Mouse (Mus musculus): Measurements from ENCODE around the gene Gm9887. TPM values are rescaled to one million over a fixed set of nuclear protein-coding genes. Genes with fewer than 3 reads are reported as not detected.
"Not testable (repeated sequence)": the region's sequence is repeated elsewhere in the genome, so short reads cannot be mapped to it uniquely, and the experiment has no call there.

The Gm9887 gene
- polyA plus RNA-seq, 1 experiment = 0.61 TPM

DNA sequence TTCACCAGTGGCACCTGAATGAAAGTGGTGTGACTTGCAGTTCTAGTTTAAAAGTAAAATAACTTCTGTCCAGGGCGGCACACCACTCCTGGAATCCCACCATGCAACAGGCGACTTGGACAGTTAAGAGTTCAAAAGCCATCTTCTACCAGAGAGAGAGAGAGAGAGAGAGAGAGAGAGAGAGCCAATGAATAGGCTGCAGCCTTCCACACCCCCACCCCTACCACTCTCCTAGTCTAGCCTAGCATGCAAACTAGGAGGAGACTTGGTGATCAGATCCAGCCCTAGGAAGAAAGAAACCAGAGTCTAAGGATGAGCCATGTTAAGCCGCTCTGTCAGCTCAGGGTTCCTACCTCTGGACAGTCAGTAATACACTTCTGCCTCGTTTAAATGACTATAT lies 9.9 kb downstream of the Gm9887 start:
- Histone ChIP-seq H3K27ac (ENCODE audit: insufficient read depth, low read length) (no peak overlapping the region), H3K27me3 (ENCODE audit: control insufficient read depth, insufficient read depth, low read length) (no peaks in the 10 kb centered on the region), H3K4me1 (ENCODE audit: control insufficient read depth, insufficient read depth, low read length) (peaks cover 4% of the 10 kb centered on the region; the same call in 1 of the 2 replicates), H3K4me3 (replicated peaks; ENCODE audit: insufficient read depth, low read depth, low read length) (no peak overlapping the region)
- DNase-seq = no peak
- WGBS = 44% methylated on average over 4 of the region's 4 CpGs
- TF ChIP-seq POLR2A (IDR thresholded peaks at IDR 0.05; ENCODE audit: borderline replicate concordance, insufficient read depth, low read length) = no peak
- TF ChIP-seq CTCF (IDR thresholded peaks at IDR 0.05; ENCODE audit: borderline replicate concordance, insufficient read depth, low read depth, low read length) = no peak

DNA sequence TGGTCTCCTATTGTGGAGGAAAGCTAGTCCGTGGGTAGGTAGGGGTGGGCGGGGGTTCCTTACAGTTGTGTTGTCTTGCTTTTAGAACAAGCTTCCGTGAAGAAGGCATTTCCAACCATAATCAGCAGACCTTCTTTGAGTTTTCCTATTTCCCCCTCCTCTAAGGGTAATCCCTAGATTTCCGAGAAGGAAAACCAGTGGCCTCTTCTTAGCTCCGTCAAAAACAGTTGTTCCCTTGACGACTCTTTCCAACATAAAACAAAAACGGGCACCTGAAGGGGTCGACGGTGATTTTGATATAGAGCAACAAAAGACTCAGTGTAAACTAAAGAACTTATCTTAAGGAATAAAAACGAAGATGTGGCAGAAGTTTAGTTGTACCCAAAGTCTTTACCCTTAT lies 10.3 kb downstream of the Gm9887 start:
- TF ChIP-seq POLR2A (IDR thresholded peaks at IDR 0.05; ENCODE audit: borderline replicate concordance, insufficient read depth, low read length) (no peak), CTCF (IDR thresholded peaks at IDR 0.05; ENCODE audit: borderline replicate concordance, insufficient read depth, low read depth, low read length) (no peak)

DNA sequence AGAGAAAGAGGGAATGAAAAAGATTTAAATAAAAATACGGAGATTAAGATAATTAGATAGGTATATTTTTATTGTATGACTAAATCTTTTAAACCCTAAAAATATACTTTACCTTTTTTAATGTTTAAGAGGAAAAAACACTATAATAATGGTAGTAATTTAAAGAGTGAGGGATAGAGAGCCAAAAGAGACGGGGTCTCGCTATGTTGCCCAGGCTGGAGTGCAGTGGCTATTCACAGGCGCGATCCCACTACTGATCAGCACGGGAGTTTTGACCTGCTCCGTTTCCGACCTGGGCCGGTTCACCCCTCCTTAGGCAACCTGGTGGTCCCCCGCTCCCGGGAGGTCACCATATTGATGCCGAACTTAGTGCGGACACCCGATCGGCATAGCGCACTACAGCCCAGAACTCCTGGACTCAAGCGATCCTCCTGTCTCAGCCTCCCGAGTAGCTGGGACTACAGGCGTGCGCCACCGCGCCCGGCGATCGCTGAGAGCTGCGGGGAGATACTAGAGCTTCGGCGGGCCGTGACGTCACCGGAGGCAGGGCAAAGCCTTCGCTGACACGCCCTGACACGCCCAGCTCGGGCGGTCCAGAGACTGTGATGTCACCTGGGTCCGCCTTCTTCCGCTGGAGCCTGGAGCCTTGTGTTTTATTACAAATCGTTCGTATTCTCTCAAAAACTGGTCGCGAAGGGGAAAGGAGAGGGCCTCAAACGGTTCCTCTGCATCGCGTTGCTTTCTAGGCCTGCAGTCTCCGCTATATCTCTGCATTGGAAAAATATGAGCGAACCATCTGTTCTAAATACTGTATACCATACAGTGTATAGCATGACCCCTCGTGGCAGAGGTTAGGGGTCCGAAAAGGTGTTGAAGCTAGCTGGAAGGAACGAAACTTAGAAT lies 11.0 kb downstream of the Gm9887 start:
- peak overlapping the region; percentile 73; the same call in 1 of the 2 replicates for H3K27ac ChIP-seq (ENCODE audit: insufficient read depth, low read length)
- peak; percentile 99 to 100 for DNase-seq
- not testable (repeated sequence) for H3K27me3 ChIP-seq (ENCODE audit: control insufficient read depth, insufficient read depth, low read length); H3K4me1 ChIP-seq (ENCODE audit: control insufficient read depth, insufficient read depth, low read length)
- H3K4me3 ChIP-seq (replicated peaks; ENCODE audit: insufficient read depth, low read depth, low read length) = peak overlapping the region; percentile 78
- peak; percentile 82; the same call in 1 of the 2 replicates for TF ChIP-seq POLR2A (IDR thresholded peaks at IDR 0.05; ENCODE audit: borderline replicate concordance, insufficient read depth, low read length)
- WGBS = under 1% methylated on average over 43 of the region's 50 CpGs

More for the DNA sequence above, 10.3 kb downstream of the Gm9887 start:
- H3K4me3 ChIP-seq (replicated peaks; ENCODE audit: insufficient read depth, low read depth, low read length) = peak overlapping the region; percentile 78
- WGBS = 6% methylated on average over 10 of the region's 10 CpGs
- peak overlapping the region; percentile 73; the same call in 1 of the 2 replicates for H3K27ac ChIP-seq (ENCODE audit: insufficient read depth, low read length)
- no peaks in the 10 kb centered on the region for H3K27me3 ChIP-seq (ENCODE audit: control insufficient read depth, insufficient read depth, low read length)
- peaks cover 4% of the 10 kb centered on the region; the same call in 1 of the 2 replicates for H3K4me1 ChIP-seq (ENCODE audit: control insufficient read depth, insufficient read depth, low read length)
- no peak for DNase-seq

DNA sequence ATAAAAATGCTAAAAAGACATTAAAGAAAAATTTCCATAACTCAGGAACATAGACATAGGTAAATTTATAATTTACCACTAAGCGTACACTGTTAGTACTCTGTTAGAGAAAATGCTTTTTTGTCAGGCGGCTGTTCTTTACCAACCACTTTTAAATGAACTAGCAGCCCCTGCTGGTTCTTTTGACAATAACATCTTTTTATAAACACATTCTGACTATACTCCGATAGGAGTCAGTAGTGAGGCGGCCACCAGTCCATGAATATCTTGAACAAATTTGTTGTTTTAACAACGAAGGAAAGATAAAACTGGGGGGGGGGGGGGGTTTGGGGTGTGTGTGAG lies 11.6 kb downstream of the Gm9887 start:
- H3K27ac ChIP-seq (ENCODE audit: insufficient read depth, low read length) = no peak overlapping the region
- DNase-seq = peak; percentile 68 to 78
- no peak overlapping the region for H3K4me3 ChIP-seq (replicated peaks; ENCODE audit: insufficient read depth, low read depth, low read length)
- peaks cover 4% of the 10 kb centered on the region; the same call in 1 of the 2 replicates for H3K4me1 ChIP-seq (ENCODE audit: control insufficient read depth, insufficient read depth, low read length)
- WGBS = 11% methylated on average over 5 of the region's 5 CpGs
- TF ChIP-seq POLR2A (IDR thresholded peaks at IDR 0.05; ENCODE audit: borderline replicate concordance, insufficient read depth, low read length) = no peak
- peak; percentile 37; the same call in 1 of the 2 replicates for TF ChIP-seq CTCF (IDR thresholded peaks at IDR 0.05; ENCODE audit: borderline replicate concordance, insufficient read depth, low read depth, low read length)
- H3K27me3 ChIP-seq (ENCODE audit: control insufficient read depth, insufficient read depth, low read length) = no peaks in the 10 kb centered on the region

DNA sequence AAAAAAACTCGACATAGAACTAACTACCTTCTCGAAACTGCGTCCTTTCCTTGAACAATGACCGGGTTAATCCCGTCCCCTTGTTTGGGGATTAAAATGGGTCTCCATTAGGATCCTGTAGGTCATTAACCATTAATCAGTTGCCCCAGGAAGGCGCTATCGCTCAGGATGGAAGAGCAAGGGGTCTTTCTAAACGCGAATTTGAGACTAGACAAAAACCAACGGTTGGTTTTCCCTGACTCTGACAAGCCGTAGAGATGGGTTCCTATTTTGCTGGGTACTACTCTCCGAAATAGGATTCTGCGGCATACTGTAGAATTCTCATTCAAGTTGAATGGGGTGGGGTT lies 15.0 kb downstream of the Gm9887 start:
- H3K4me3 ChIP-seq (replicated peaks; ENCODE audit: insufficient read depth, low read depth, low read length) = peak overlapping the region; percentile 64
- no peaks in the 10 kb centered on the region for H3K27me3 ChIP-seq (ENCODE audit: control insufficient read depth, insufficient read depth, low read length)
- H3K27ac ChIP-seq (ENCODE audit: insufficient read depth, low read length) = no peak overlapping the region
- WGBS = 6% methylated on average over 13 of the region's 13 CpGs
- TF ChIP-seq POLR2A (IDR thresholded peaks at IDR 0.05; ENCODE audit: borderline replicate concordance, insufficient read depth, low read length) (no peak), CTCF (IDR thresholded peaks at IDR 0.05; ENCODE audit: borderline replicate concordance, insufficient read depth, low read depth, low read length) (no peak)
- DNase-seq = no peak
- peaks cover 3% of the 10 kb centered on the region; the same call in 1 of the 2 replicates for H3K4me1 ChIP-seq (ENCODE audit: control insufficient read depth, insufficient read depth, low read length)

DNA sequence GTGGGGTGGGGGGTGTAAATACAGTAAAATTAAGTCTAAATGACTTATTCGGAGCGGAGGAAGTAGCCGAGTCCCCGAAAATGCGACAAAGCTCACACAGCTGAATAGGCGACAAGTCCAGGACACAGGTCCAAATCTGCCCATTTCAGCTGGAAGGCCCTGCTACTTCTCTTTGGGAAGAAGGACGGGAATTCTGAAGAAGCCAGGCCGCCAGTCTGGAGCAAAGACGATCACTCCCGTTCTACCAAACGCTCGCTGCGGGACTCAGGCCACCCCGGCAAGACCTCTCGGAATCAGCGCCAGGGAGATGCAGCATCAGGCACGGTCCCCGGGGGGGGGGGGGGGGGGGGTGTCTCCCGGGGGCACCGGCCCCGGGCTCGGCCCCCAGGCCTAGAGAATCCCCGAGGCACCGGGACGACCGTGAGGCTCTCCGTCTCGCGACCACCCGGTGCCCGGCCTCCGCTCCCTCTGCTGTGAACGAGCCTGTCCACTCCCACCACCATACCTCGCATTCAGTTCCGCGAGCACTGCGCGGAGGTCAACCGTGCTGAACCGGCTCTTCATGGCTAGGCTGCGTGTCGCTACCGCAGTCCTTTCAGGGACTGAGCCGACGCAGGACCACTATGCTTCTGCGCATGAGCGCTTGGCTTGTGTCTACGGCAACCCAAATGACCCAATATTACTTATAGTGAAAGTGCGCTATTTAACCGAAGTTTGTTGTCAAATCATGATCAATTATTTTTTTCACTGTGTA lies 15.5 kb downstream of the Gm9887 start, which contains the start of gene Nemf:
TSS of gene Nemf (minus strand) at position 620 of the 754 bp plus-strand sequence.
- WGBS = under 1% methylated on average over 49 of the region's 50 CpGs
- peak; percentile 92 for DNase-seq
- Histone ChIP-seq H3K4me3 (replicated peaks; ENCODE audit: insufficient read depth, low read depth, low read length) (peak within 1 kb of the TSS; percentile 64), H3K27ac (ENCODE audit: insufficient read depth, low read length) (peak within 1 kb of the TSS; percentile 23; the same call in 1 of the 2 replicates), H3K4me1 (ENCODE audit: control insufficient read depth, insufficient read depth, low read length) (no peaks in the 10 kb centered on the region; the same call in 1 of the 2 replicates), H3K27me3 (ENCODE audit: control insufficient read depth, insufficient read depth, low read length) (no peaks in the 10 kb centered on the region)
- TF ChIP-seq CTCF (IDR thresholded peaks at IDR 0.05; ENCODE audit: borderline replicate concordance, insufficient read depth, low read depth, low read length) (no peak), POLR2A (IDR thresholded peaks at IDR 0.05; ENCODE audit: borderline replicate concordance, insufficient read depth, low read length) (peak; percentile 95)

DNA sequence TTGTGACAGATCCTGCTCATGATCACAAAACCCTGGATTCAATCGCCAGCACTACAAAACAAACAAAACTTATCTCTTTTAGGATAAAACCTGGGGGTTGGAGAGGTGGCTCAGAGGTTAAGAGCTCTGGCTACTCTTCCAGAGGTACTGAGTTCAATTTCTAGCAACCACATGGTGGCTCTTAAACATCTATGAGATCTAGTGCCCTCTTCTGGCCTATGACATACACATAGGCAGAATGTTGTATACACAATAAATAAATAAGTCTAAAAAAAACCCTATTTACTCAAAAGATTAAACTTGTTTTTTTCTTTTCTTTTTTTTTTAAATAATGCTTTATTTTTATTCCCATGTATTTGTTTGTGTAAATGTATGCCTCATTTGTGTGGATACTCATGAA lies 20.6 kb downstream of the Gm9887 start:
- TF ChIP-seq CTCF (IDR thresholded peaks at IDR 0.05; ENCODE audit: borderline replicate concordance, insufficient read depth, low read depth, low read length) (no peak), POLR2A (IDR thresholded peaks at IDR 0.05; ENCODE audit: borderline replicate concordance, insufficient read depth, low read length) (no peak)
- H3K4me3 ChIP-seq (replicated peaks; ENCODE audit: insufficient read depth, low read depth, low read length) = no peak overlapping the region
- no peaks in the 10 kb centered on the region; the same call in 1 of the 2 replicates for H3K4me1 ChIP-seq (ENCODE audit: control insufficient read depth, insufficient read depth, low read length)
- no peaks in the 10 kb centered on the region for H3K27me3 ChIP-seq (ENCODE audit: control insufficient read depth, insufficient read depth, low read length)
- no peak overlapping the region for H3K27ac ChIP-seq (ENCODE audit: insufficient read depth, low read length)
- no peak for DNase-seq
- 96% methylated on average over 1 of the region's 1 CpGs for WGBS

All from cerebellum, adult 2 months (tissue).